Mouse (Mus musculus) stomach, embryonic 14.5 days (tissue): ENCODE measurements around the gene Tspan9. TPM values are rescaled to one million over a fixed set of nuclear protein-coding genes. Genes with fewer than 3 reads are reported as not detected.

Source experiments
- ATAC-seq: fragments of 200-750 bp; cut with Nextera tagmentation; 2 replicates; pipeline ENCODE4 v1.8.0; 2017; ENCODE audit warnings: low read depth, moderate TSS enrichment; ENCODE audit not compliant: insufficient number of reproducible peaks, insufficient read depth, low FRiP score
- H3K27ac ChIP-seq: fragments of 300-500 bp; sonication (generic); 2 replicates; pipeline ENCODE4 v1.5.1; 2014; ENCODE audit warnings: mild to moderate bottlenecking, low read length, moderate library complexity, mixed read lengths
- H3K27me3 ChIP-seq: fragments of 300-500 bp; sonication (generic); 2 replicates; pipeline ENCODE4 v1.6.1; 2014; ENCODE audit warnings: low read length, control low read depth, mixed read lengths; ENCODE audit not compliant: control insufficient read depth, insufficient read depth
- H3K36me3 ChIP-seq: fragments of 300-500 bp; sonication (generic); 2 replicates; pipeline ENCODE4 v1.6.1; 2014; ENCODE audit warnings: mild to moderate bottlenecking, control low read depth, low read length, moderate library complexity, mixed read lengths; ENCODE audit not compliant: control insufficient read depth, insufficient read depth
- H3K4me1 ChIP-seq: fragments of 300-500 bp; sonication (generic); 2 replicates; pipeline ENCODE4 v1.6.1; 2014; ENCODE audit warnings: low read length, control low read depth, mixed read lengths; ENCODE audit not compliant: control insufficient read depth, insufficient read depth
- H3K4me2 ChIP-seq: fragments of 300-500 bp; sonication (generic); replicated peaks from 2 replicates; pipeline ENCODE4 v1.6.1; 2014; ENCODE audit warnings: low read depth, low read length, control low read depth
- H3K4me3 ChIP-seq: fragments of 300-500 bp; sonication (generic); 2 replicates; pipeline ENCODE4 v1.5.1; 2014; ENCODE audit warnings: low read depth, low read length, control low read depth
- H3K9ac ChIP-seq: fragments of 300-500 bp; sonication (generic); replicated peaks from 2 replicates; pipeline ENCODE4 v1.6.1; 2014; ENCODE audit warnings: low read depth, mild to moderate bottlenecking, control low read depth, low read length, moderate library complexity, mixed read lengths
- H3K9me3 ChIP-seq: fragments of 300-500 bp; sonication (generic); 2 replicates; pipeline ENCODE4 v1.6.1; 2016; ENCODE audit warnings: low read depth, low read length, control low read depth; ENCODE audit not compliant: control insufficient read depth
- WGBS: fragments of 180-500 bp; shearing (Covaris S2); extraction: QIAGEN DNeasy Blood & Tissue Kit; methylation state at CpG from one replicate; pipeline ENCODE4 v1.1.7; 2014; 5-methylcytosine and 5-hydroxymethylcytosine counted together
- polyA plus RNA-seq: library from polyadenylated mRNA; unstranded; fragments of >200 nt; fragmentation: Nextera tagmentation; extraction: Ambion mirVana; gene quantifications from 2 replicates; pipeline ENCODE4 v1.2.1, GENCODE M21; 2014

Gene Tspan9
- polyA plus RNA-seq, 1 experiment from 2014 or later, result 124 TPM

DNA sequence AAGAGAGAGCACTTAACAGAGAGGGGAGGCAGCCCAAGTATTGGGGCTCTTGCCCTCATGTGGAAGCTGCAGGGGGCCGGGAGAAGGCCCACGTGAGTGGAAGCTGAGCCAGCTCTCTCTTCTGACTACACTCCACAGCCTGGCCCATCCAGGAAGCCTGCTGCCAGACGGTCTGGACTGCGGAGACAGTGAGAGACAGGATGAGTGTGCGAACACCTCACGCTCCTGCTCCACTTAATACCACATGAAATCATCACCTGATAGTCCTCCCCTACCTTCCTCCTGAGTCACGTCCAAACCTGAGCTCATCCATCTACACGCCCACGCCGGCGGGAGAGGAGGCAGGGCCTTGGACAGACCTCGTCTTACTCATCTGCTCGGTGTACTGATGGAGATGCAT is 81.2 kb downstream of the Tspan9 start:
- Histone ChIP-seq H3K9ac (no peak overlapping the region), H3K27me3 (no peaks in the 10 kb centered on the region), H3K4me3 (no peak overlapping the region), H3K27ac (no peak overlapping the region), H3K4me1 (peaks cover 16% of the 10 kb centered on the region), H3K9me3 (no peaks in the 10 kb centered on the region), H3K36me3 (no peaks in the 10 kb centered on the region), H3K4me2 (no peak overlapping the region)
- no peak for ATAC-seq
- 91% methylated on average over 13 of the region's 13 CpGs for WGBS

DNA sequence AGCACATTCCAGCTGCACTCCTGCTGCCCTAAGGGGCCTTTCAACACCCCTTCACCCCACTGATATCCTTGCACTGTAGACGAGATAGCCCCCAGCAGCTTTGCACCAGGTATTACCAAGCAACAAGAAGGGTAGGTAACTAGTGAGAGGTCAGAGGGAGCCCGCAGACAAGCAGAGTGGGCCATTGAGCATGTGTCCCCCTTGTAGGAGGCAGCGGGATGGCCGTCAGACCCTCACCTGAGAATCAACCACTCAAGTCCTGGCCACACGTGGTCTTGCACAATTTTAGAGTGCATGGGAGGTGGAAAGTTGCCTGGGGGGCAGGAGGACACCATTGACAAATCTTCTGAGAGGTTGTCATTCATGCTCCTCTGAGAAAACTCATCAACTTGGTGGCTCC is 82.1 kb downstream of the Tspan9 start:
- Histone ChIP-seq H3K27me3 (no peaks in the 10 kb centered on the region), H3K27ac (no peak overlapping the region), H3K9ac (no peak overlapping the region), H3K4me2 (no peak overlapping the region), H3K4me1 (peaks cover 11% of the 10 kb centered on the region), H3K36me3 (no peaks in the 10 kb centered on the region), H3K9me3 (no peaks in the 10 kb centered on the region), H3K4me3 (no peak overlapping the region)
- WGBS, result 86% methylated on average over 5 of the region's 5 CpGs
- ATAC-seq, result no peak

DNA sequence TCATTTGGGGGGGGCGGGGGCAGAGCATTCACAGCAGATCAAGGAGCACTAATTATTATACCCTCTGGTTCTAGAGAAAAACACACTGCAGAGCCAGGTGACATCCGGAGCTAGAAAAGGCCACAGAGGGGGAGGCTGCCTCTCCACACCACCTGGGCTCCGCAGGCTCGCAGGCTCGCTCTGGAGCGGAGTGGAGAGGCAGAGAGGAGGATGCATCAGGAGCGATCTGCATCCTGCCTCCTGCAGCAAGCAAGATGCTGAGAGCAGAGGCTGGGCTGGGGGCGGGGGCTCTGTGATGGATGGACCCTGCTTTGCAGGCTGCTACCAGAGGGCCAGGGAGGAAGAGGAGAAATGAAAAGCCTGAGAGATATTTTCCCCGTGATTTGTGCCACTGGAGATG is 84.8 kb downstream of the Tspan9 start:
- 29% methylated on average over 9 of the region's 9 CpGs for WGBS
- no peak overlapping the region for H3K27ac ChIP-seq
- H3K4me1 ChIP-seq, result no peaks in the 10 kb centered on the region
- no peak for ATAC-seq
- no peak overlapping the region for H3K4me3 ChIP-seq
- no peaks in the 10 kb centered on the region for H3K9me3 ChIP-seq
- H3K36me3 ChIP-seq, result no peaks in the 10 kb centered on the region
- H3K27me3 ChIP-seq, result no peaks in the 10 kb centered on the region
- no peak overlapping the region for H3K9ac ChIP-seq
- H3K4me2 ChIP-seq, result no peak overlapping the region

DNA sequence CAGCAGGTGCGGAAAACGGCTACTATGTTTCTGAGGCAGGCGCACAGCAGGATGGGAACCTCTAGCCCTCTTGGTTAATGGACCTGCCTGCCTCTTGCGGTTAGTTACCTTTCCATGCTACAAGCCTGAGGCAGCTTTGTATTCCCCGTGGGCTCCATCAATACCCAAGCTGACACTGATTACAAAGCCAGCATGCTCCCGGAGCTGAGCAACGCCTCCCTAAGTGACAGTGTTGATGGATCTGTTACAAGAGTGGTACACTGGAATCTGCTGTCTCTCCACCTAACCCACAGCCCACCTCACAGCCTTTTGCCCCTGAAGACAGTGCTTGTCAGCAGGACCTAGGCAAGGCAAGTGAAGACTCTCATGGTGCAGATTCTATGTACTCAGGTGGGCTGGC is 85.2 kb downstream of the Tspan9 start:
- no peak for ATAC-seq
- H3K4me1 ChIP-seq, result no peaks in the 10 kb centered on the region
- no peaks in the 10 kb centered on the region for H3K27me3 ChIP-seq
- WGBS, result 55% methylated on average over 7 of the region's 7 CpGs
- H3K27ac ChIP-seq, result no peak overlapping the region
- no peak overlapping the region for H3K4me3 ChIP-seq
- no peaks in the 10 kb centered on the region for H3K9me3 ChIP-seq
- no peak overlapping the region for H3K9ac ChIP-seq
- no peak overlapping the region for H3K4me2 ChIP-seq
- no peaks in the 10 kb centered on the region for H3K36me3 ChIP-seq

DNA sequence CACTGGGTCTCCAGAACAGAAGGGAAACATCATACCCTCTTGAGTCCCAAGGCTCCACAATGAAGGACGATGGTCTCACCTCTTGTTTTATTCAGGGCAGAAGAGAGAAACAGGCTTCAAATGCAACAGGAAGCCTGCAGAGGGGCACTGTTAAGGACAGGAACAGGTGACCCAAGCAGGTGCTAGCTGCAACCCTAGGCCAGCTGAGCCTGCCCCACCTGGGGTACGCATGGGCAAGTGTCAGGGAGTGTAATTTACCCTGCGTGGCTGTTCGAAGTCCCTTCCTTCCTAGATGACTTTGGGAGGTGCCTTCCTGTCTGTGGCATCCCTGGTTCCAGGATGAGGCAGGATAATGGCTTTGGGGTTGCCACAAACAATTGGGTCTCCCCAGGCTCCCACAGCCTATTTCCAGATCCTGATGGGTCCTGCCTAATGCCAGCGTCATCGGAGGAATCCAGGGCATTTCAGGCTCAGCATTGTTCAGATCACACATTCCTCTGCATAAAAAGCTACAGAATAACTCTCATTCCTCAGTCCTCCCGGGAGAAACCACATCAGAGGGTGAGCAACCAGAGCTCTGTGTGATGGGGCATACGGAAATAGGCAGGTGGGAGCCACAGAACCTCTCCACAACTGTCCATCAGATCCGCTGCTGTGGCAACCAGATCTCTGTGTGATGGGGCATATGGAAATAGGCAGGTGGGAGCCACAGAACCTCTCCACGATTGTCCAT is 90.2 kb downstream of the Tspan9 start:
- 65% methylated on average over 10 of the region's 10 CpGs for WGBS
- ATAC-seq, result no peak
- H3K9me3 ChIP-seq, result no peaks in the 10 kb centered on the region
- no peak overlapping the region for H3K4me3 ChIP-seq
- H3K4me2 ChIP-seq, result no peak overlapping the region
- H3K27ac ChIP-seq, result no peak overlapping the region
- H3K4me1 ChIP-seq, result no peaks in the 10 kb centered on the region
- no peaks in the 10 kb centered on the region for H3K36me3 ChIP-seq
- no peaks in the 10 kb centered on the region for H3K27me3 ChIP-seq
- no peak overlapping the region for H3K9ac ChIP-seq

DNA sequence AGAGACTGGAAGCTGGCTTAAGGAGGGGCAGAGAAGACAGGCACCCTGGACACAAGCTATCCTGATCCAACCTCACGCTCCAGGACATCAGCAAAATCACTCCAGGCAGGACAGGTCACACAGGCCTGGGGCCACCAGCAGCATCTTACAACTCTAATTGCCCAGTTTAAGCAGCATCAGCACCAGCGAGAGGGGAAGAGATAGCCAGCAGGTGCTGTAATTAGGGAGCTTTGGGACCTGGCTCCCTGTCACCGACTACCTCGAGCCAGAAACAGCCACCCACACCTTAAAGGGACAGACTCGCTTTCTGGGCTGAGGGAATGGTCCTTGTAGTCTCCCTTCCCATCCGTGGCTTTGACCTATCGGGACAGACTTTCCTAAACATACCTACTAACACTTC is 95.7 kb downstream of the Tspan9 start:
- no peak for ATAC-seq
- Histone ChIP-seq H3K4me1 (peaks cover 8% of the 10 kb centered on the region; the same call in 1 of the 2 replicates), H3K27ac (no peak overlapping the region), H3K4me3 (no peak overlapping the region), H3K9me3 (no peaks in the 10 kb centered on the region), H3K4me2 (no peak overlapping the region), H3K9ac (no peak overlapping the region), H3K36me3 (no peaks in the 10 kb centered on the region), H3K27me3 (no peaks in the 10 kb centered on the region)
- WGBS, result 69% methylated on average over 7 of the region's 7 CpGs

DNA sequence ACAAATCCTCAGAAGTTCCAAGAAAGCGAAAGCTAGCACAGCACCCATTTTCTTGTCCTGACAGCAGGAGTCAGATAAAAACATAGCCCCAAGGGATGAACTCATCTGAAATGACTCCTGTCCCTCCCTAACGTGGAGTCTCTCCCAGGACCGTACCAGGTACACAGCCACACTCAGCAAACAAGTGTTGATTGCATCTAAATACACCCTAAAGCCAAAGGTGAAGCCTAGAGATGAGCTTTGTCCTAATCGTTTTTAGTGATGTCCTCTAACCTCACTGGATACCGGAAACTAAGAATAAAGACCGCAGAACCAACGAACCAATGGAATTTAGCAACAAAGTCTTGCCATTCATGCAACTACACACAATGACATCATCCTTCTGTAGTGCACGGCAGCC is 96.2 kb downstream of the Tspan9 start:
- no peaks in the 10 kb centered on the region for H3K9me3 ChIP-seq
- H3K4me3 ChIP-seq, result no peak overlapping the region
- no peak overlapping the region for H3K27ac ChIP-seq
- no peak overlapping the region for H3K9ac ChIP-seq
- H3K27me3 ChIP-seq, result no peaks in the 10 kb centered on the region
- no peak for ATAC-seq
- H3K36me3 ChIP-seq, result no peaks in the 10 kb centered on the region
- 78% methylated on average over 8 of the region's 8 CpGs for WGBS
- peaks cover 12% of the 10 kb centered on the region for H3K4me1 ChIP-seq
- no peak overlapping the region for H3K4me2 ChIP-seq

DNA sequence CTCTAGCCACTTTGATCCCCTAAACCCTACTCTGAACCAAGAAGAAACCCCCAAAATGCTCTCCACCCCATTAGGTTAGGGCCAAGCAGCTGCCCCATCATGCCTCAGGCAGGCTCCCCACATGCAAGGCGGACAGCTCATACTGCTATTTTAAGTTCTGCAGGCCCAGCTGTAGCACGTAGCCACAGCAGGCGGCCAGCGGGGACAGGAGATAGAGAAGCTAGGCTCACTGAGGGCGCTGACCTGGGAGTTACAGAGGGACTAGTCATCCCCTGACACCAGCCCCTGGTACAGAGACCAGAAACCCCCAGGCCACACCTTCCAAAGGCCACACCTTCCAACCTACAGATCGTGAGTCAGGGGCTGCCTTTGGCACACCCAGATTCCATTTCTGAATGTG is 96.6 kb downstream of the Tspan9 start:
- no peak overlapping the region for H3K4me2 ChIP-seq
- H3K27me3 ChIP-seq, result no peaks in the 10 kb centered on the region
- peaks cover 16% of the 10 kb centered on the region for H3K4me1 ChIP-seq
- WGBS, result 66% methylated on average over 6 of the region's 6 CpGs
- no peaks in the 10 kb centered on the region for H3K9me3 ChIP-seq
- no peak for ATAC-seq
- H3K4me3 ChIP-seq, result no peak overlapping the region
- no peaks in the 10 kb centered on the region for H3K36me3 ChIP-seq
- H3K9ac ChIP-seq, result no peak overlapping the region
- H3K27ac ChIP-seq, result no peak overlapping the region

DNA sequence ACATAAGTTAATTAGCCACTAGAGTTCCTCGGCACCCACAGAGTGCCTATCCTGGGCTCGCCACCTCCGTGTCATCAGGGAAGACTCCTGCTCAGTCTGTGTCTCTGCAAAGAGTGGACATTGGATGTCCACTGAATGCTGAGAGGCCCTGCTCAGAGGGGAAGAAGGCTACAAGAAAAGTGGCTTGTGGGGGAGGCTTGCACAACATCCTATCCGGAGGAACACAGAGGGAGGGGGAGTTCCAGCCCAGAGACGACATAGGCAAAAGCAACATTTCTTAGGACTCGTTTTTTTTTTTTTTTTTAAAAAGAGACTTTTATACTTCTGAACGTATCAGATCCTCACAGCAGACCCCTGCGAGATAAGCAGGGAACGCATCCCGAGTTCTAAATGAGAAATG is 98.7 kb downstream of the Tspan9 start:
- 63% methylated on average over 10 of the region's 10 CpGs for WGBS
- Histone ChIP-seq H3K36me3 (no peaks in the 10 kb centered on the region), H3K27me3 (no peaks in the 10 kb centered on the region), H3K27ac (no peak overlapping the region), H3K4me2 (no peak overlapping the region), H3K4me3 (no peak overlapping the region), H3K4me1 (peaks cover 20% of the 10 kb centered on the region), H3K9ac (no peak overlapping the region), H3K9me3 (no peaks in the 10 kb centered on the region)
- no peak for ATAC-seq
